Mouse (Mus musculus): ENCODE results near the gene Prkaca.

GRCm38 (mm10) chr8:83971121-83971520 lies 1.7 kb upstream of the Prkaca start:
- no peak for TF ChIP-seq POLR2AphosphoS2 (IDR thresholded peaks at IDR 0.05; ENCODE audit: low read length)
- no peak for TF ChIP-seq POLR2A (IDR thresholded peaks at IDR 0.05; ENCODE audit: control insufficient read depth in 1 of 2, insufficient read depth in 1 of 2, low read depth in 1 of 2, low read length in 2 of 2, poor library complexity in 1 of 2)
- TF ChIP-seq HCFC1 (IDR thresholded peaks at IDR 0.05; ENCODE audit: low read depth, low read length) = no peak
- no peak for TF ChIP-seq SMC3 (IDR thresholded peaks at IDR 0.05; ENCODE audit: low read depth, low read length)
- no peak for TF ChIP-seq ETS1 (IDR thresholded peaks at IDR 0.05; ENCODE audit: low read depth, low read length)
- no peak for TF ChIP-seq CTCF (IDR thresholded peaks at IDR 0.05 in 2 of 3, conservative IDR thresholded peaks at IDR 0.05 in 1 of 3; ENCODE audit: control insufficient read depth in 1 of 3, insufficient read depth in 1 of 3, low read depth in 2 of 3, low read length in 3 of 3, poor library complexity in 1 of 3, severe bottlenecking in 1 of 3)
- no peak for TF ChIP-seq ZC3H11A (IDR thresholded peaks at IDR 0.05; ENCODE audit: low read depth, low read length)
- TF ChIP-seq MEF2A (IDR thresholded peaks at IDR 0.05; ENCODE audit: extremely low read depth, insufficient replicate concordance, low read depth, low read length, poor library complexity, severe bottlenecking) = no peak

Data from MEL (cell line).